Mouse (Mus musculus): ENCODE results near the gene Nisch.

Gene Nisch

DNA sequence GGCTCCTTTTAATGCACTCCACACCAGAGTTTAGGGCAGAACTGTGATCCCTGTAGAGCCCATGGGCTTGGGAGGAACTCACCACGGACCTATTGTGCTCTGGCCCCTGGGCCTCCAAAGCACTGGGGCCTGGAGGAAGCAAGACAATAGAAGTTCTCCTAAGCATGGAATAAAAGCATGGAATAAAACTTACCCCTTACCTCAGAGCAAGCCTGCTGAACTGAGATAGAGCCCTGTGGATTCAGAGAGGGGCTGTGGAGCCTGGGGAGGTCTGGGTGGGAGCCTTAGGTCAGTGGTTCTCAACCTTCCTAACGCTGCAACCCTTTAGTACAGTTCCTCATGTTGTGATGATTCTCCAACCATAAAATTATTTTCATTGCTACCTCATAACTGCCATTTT lies at the start of gene Nisch:
Gene Nisch, minus strand, starts transcription at position 101 of the 400 bp plus-strand sequence.
- no peak for DNase-seq (ENCODE audit: low spot score in 2 of 2)

DNA sequence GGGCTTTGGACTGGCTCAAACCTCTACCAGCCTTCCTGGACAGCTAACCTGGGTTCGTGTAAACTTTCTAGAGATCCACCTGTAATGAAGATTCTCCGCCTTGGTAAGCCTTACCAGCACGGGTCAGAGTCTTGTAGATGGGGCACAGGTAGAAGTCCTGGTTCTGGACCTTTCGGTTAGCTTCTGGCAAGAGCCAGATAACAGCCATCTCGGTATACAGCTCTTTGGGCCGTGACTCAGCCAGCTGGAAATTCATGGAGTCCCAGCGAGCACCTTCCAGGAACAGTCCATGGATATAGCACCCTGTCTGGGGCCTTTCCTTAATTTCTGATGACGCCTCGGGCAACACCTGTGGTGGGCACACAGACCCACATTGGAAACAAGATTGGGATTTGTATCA lies 44.2 kb upstream of the Nisch start:
- DNase-seq (ENCODE audit: low spot score in 2 of 2) = no peak

DNA sequence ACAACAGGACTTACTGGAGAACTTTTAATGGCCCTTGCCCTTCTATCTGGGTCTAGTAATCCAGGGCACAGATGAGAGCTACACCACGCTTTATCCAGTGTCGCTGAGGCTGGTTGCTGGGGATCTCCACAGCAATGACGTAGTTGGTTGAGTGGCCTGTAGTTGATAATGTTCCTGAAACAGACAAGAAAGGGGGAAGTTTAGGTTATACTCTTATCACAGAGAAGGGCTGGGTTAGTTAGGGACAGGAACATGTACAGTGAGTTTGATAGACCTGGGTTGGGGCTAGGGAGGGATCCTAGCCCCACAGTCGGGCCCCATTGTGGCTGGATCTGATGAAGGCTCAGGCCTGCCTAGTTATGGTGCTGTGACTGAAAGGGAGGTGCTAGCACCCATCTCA lies 43.6 kb upstream of the Nisch start:
- DNase-seq (ENCODE audit: low spot score in 2 of 2) = no peak

DNA sequence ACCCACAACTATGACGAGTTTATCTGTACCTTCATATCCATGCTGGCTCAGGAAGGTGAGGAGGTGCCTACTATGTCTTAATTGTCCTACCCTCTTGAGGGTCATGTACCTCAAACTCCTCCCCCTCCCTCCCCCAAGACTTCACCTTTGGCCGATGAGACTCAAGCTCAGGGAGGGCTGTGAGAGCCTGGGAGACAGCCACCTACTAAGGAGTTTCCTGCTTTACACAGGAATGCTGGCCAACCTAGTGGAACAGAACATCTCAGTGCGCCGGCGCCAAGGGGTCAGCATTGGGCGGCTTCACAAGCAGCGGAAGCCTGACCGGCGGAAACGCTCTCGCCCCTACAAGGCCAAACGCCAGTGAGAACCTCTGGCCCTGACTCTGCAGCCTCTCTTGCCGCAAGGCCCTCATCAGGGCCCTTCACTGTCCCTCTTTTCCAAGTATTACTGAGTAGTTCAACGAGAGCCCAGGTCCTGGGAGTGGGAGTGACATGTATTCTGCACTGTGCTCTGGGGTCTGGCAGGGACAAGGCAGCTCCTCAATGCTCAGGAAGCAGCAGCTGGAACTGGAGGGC lies 41.8 kb upstream of the Nisch start:
- DNase-seq (ENCODE audit: low spot score in 2 of 2) = no peak

DNA sequence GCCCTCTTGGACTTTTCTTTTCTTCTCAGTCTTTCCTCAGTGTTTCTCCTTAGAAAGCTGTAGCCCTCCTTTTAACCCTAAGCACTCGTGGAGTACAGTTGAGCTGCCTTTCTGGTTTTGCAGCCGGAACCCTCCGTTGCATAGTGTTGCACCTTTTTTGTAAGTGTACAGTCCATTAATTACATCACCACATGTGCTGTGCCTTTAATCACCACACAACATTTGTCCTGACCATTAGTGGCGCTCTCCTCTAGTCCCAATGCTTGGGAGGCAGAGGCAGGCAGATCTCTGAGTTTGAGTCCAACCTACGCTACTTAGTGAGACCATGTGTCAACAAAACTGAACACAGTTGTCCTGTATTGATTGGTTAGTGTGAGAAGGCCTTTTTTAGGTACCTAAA lies 35.3 kb upstream of the Nisch start:
- DNase-seq (ENCODE audit: low spot score in 2 of 2) = no peak

DNA sequence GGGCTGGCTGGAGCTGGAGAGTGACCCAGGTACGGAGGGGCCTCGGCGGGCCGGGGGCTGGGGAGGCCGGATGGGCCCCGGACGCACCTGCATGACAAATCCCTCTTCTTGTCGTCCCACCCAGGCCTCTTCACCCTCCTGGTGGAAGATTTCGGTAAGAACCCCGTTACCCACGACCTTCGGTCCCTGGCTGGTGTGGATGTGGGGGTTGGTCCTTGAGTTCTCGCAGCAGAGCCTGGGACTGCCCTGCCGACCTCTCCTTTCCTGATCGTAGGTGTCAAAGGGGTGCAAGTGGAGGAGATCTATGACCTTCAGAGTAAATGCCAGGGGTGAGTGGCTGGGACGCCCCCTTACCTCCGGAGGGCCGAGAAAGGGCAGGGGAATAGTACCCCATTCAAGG lies 34.9 kb upstream of the Nisch start:
- no peak for DNase-seq (ENCODE audit: low spot score in 2 of 2)

DNA sequence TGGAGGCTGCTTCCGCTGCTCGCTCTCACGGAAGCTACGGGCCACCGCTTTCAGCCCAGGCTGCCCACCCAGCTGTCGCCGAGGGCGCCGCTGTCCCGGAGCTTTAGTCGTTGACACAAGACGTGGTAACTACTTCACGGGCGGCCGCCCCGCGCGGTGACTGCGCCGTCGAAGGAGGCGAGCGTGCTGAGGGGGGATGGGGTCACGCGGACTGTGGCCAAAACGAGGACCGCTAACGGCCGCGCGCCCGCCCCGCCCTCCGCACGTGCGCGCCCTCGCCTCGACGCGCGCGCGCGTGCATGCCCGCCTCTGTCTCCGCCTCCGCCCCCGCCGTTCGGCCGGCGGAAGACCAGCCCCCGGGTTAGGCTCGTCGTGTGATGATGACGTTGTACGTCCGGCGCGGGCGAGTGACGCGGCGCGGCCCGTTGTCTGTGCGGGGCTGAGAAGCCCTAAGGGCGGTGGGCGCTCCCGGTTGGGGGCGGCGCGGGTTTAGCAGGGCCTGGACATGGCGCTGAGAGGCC lies 34.4 kb upstream of the Nisch start, which contains the start of the genes Phf7 and Bap1:
Gene Phf7, minus strand, starts transcription at position 234 of the 521 bp plus-strand sequence.
Gene Bap1, plus strand, starts transcription at position 367 of the 521 bp plus-strand sequence.
- peak; percentile 94 to 97 for DNase-seq (ENCODE audit: low spot score in 2 of 2)

DNA sequence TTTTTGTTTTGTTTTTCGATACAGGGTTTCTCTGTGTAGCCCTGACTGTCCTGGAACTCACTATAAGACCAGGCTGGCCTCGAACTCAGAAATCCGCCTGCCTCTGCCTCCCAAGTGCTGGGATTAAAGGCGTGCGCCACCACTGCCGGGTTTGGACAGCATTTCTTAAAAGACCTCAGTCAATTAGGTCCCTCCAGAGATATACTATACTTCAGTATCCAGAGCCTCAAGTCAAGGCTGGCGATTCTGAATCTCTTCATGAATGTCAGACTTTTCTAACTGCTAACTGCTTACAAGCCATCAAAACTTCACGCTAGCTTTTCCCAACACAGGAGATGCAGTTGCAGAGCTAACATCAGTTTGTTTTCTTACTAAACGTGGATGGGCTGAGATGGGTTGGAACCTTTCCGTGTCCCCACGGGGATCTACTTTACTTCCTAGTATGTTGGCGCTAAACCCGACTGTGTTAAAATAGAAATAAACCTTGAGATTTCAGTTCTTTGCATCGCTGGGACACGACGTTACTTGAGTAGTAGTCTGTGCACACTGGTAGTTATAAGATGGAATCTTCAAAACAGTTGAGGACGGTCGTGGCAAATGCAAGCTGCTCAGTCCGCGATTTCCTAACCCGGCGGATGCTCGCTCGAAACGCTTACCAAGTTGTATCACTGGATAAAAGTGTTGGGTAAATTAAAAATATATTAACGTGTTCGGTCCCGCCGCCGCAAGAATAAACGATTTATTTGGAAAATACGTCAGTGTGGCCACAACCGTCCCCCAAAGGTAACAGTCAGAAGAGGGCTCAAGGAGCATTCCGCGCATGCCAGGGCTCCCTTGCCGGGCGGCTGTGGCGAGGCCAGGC lies 33.7 kb upstream of the Nisch start:
- DNase-seq (ENCODE audit: low spot score in 2 of 2) = no peak

DNA sequence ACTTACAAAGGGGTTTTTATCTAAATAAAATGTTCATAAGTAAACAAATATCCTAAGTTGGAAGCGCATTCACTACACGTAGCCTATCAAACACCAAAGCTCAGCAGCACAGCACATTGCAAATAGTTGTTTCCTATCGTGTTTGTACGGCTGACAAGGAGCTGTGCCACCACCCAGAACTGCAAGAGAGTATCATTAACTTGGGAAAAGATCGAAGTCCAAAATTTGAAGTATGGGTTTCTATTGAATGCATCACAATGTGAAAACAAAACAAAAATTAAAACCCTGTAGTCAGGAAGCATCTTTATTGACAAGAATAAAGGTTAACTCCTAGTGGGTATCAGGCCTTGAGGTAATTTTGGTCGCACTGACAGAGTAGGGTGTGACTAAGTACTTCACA lies 31.6 kb upstream of the Nisch start:
- no peak for DNase-seq (ENCODE audit: low spot score in 2 of 2)

DNA sequence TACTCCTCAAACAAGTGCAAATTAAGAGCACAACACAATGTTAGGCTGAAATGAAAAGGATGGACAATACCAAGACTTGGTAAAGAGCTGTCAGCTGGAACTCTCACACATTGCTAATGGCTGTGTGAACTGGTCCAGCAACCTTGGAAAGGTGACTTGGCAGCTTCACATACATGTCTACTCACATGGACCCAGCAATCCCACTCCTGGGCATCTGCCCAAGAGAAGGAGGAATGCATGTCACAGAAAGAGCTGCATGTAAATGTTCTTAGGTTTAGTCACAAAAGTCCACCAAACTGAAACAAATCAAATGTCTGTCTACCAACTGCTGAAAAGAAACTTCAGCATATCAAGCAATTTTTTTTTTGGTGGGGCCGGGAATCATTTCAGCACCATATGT lies 29.2 kb upstream of the Nisch start:
- DNase-seq (ENCODE audit: low spot score in 2 of 2) = no peak

DNA sequence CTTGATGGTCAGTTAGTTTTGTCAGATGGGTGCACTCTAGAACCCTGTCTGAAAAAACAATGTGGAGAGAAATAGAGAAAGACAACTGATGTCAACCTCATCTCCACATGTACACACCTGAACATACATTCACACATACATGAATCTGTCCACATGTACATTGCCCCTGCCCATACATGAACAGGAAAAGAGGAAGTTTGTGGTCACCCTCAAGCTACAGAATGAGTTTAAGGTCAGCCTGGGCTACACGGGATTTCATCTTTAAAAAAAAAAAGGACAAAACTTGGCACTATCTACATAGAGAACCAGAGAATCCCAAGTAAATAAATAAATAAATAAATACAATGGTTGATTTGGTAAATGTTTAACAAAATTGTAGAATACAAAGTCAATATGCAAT lies 28.0 kb upstream of the Nisch start:
- no peak for DNase-seq (ENCODE audit: low spot score in 2 of 2)

DNA sequence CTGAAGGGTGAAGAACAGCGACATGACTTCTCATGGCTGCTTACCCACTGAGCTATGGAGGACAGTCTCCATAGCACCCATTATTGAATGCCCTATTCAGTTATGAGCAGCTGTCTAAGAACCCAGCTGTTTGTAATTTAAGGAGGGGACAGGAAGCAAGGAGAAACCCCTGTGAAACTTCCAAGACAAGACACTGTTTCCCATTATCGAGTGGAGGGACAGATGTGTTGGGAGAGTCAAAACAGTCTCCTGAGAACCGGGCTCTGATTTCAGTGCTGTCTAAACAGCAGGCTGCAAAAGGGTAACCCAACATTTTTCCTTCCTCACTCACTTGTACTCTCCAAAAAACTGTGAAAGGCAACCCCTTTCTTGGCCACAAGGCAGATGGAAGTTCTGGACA lies 23.8 kb upstream of the Nisch start:
- no peak for DNase-seq (ENCODE audit: low spot score in 2 of 2)

DNA sequence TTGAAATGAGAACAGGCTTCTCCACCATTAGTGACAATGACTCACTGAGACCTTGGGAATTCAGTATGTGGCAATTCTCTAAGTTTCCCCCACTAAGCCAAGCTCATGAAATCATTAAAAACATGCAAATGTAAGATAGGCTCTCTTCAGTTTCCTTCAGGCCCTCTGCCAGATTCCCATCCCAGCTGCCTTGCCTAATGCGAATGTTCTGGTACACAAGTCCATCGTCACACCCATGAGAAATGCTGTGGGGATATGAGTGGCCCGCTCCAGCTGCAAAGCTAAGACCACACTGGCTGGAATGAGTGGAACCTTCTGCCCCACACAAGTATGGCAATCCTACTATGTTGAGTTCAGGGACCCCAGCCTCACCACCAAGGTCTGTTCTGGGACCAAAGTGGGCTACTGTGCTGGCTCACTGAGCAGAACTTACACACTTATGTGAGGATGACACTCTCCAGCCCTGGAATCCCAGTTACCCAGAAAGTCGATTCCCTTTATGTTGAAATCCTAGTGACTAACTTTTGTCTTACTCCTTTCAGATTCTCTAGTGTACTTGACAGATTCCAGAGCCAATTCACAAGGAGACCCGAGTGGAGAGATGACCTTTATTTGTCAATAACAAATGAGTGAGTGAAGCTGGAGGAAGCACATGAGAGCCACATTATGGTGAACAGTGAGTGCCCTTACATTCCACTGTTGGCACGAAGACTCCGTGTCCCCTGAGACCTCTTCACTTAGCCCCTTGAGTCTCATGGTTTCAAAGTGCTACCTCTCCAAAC lies 20.5 kb upstream of the Nisch start:
- no peak for DNase-seq (ENCODE audit: low spot score in 2 of 2)

DNA sequence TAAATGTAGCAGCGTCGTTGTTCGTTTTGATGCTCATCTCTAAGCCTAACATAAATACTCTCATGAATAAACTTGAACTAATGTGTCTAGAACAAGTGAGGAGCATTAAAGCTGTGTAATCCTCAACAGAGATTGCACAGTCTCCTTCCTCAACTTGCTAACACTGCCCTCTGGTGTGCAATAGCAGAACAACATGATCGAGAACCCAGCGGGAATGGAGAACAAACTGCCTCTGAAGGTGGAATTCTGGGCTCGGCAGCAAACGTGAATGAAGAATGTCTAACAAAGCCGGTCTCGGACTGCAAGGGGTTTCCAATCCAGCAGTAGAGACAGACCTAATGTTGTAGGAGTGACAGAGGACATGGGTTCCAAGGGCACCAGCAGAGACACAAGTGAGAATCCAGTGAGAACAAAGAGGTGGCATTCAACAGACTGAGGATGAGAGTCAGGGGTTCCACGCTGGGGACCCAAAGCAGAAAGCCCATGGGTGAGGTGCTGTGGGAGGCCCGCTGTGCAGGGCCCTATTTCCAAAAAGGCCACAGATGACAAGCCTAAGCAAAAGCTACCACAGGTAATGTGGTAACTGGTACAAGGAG lies 17.3 kb upstream of the Nisch start:
- DNase-seq (ENCODE audit: low spot score in 2 of 2) = peak; percentile 27 to 74

DNA sequence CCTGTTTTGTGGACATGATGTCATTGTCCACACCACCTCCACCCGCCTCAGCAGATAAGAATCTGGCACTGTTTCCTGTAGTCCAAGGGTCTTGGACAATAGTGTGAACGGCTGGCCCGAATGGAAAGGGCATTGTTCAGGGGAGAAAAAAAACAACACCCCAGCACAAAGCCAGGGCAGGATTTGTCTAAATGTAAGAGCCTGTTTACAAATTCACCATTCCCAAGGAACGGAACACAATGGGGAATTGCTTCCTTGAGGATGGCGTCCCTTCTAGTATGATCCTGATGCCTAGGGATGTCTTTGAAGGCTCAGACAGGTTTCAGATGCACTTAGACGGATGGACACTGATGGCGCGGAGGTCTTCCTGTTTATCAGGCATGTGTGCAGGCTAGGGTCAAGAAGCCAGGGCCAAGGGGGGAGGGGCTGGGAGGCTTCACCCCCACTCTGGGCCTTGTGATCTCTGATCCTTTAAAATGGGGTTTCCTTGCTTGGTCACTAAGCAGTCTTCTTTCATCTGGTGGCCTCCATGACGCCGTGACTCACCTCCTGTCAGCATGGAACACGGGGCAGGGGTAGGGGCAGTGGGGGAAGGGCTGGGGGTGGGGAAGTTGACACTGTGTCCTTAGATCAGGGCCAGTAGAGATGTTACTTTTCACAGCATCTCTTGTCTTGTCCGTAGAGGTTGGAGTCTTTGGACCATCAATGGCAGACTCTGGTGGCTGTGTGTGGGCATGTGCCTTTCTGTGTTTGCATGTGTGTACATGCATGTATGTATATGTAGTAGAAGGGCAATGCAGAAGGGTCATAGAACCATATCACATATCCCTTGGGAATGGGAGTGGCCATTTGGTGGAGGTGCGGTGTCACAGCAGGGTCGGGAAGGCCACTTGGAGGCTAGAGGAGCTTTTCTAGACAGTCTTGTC lies 16.6 kb upstream of the Nisch start:
- DNase-seq (ENCODE audit: low spot score in 2 of 2) = no peak

DNA sequence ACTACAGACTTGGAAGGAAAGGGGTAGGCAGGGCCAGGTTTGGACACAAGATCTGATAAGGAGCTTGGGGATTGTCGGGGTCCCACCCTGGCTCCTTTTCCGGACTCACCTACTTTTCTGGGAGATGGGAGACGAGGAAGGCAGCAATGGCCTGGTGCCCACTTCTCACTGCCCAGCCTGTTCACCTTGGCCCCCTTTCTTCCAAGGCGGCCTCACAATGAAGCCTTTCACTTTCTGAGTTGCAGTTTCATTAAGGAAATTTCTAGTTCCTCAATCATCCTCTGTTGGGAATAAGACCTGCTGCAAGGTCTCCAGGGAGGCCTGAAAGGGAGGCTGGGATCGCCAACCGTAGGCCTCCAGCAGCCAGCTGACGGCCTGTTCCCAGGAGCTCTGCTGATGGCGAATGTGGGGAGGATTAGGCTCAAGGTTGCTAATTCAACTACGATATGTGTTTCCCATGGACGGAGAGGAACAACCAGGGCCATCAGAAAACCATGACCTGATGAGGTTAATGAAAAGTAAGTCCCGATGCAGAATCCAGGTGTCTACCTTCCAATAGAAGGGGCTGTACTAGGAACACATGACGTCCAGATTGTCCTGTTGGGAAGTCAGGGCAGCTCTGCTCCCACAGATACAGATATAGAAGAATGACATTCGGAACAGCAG lies 15.8 kb upstream of the Nisch start:
- DNase-seq (ENCODE audit: low spot score in 2 of 2) = no peak

DNA sequence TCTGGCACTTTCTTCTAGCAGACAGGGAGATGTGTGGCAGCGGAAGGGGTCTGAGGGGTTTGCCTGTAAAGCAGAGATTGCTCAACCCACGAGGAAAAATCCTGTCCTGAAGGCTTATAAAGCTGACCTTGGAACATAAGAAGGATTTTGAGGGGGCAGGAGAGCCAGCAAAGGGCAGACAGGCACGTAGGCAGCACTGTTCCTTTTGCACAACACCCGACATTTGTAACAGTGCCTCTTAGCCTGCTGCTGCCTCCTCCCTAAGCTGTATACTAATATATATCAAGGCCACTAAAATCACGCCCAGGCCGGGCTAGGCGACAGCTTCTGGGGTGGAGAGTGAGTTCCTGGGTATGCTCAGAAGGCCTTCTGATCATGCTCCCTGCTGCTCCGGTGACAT lies 13.7 kb upstream of the Nisch start:
- no peak for DNase-seq (ENCODE audit: low spot score in 2 of 2)

DNA sequence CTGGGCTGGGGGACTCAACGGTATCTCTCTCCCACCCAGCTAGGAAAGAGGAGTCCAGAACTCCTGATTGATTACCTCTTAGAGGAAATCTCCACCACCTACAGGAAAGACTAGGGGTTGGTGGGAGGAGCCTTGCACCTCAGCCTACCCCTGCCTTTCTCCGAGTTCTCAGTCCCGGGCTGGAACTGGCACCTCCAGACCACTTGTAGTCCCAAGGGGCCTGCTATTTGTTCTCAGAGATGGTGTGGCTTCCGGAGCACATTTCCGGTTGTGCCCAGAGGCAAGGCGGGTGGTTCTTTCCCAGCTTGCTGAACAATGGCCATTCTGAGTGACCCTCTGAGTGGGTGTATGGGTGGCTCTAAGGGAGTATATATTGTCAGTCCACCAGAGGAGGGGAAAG lies 11.5 kb upstream of the Nisch start:
- no peak for DNase-seq (ENCODE audit: low spot score in 2 of 2)

DNA sequence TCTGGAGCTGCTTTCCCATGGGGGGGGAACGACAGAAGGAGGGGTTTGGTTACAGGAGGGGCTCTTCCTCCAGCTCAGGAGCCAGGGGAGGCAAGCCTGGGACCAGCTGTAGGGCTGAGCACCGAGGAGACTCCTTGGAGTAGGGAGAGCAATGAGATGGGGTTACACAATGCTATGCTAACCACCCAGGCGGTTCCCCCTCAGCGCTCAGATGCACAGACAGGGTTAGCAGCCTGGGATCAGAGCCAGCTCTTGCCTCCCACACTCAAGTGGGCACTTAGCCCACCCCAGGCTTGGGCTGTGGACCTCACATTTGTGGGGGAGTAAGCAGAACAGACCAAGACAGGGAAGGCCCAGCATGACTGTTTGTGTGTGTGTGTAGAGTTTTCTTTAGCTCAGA lies 10.2 kb upstream of the Nisch start:
- DNase-seq (ENCODE audit: low spot score in 2 of 2) = no peak

DNA sequence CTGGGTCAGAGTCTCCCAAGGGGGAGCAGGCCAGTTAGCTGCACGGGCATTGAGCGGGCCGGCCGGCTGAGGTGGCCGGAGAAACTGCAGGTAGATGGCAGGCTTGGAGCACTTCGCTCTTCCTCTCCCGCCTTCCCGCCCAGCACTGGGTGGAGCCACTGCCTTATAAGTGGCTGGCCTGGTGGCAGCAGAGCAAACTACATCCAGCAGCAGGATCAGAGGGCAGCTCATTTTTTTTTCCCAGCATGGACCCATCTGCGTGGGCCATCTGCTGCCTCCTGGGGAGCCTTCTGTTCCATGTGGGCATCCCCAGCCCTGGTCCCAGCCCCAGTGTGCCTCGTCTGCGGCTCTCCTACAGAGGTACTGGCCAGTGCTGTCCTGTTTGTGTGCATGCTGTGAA lies 920 bp upstream of the Nisch start, which contains the start of gene Sema3g:
Gene Sema3g, plus strand, starts transcription at position 195 of the 400 bp plus-strand sequence.
- no peak for DNase-seq (ENCODE audit: low spot score in 2 of 2)

Measured in thymus, postnatal 10 days (tissue).